In genomic region chr2:138199016-138199415, GRCm38 (mm10) we compare ENCODE assay signal across 29 mouse cellular contexts. TPM values are rescaled to one million over a fixed set of nuclear protein-coding genes. Genes with fewer than 3 reads are reported as not detected.
DNase-seq lines count a peak whose midpoint lies in the region; ATAC-seq lines count a peak whose summit lies in the region.
"Had no signal": no experiment of that assay in that cellular context is flagged by ENCODE, and none has a peak within 500 bp of the region (broad histone marks: within the 10 kb centered on the region; RNA-seq: fewer than 3 reads in every experiment).

No protein-coding gene starts in this region.

- WGBS in kidney, embryonic 16.5 days: 57% methylated on average over 4 of the region's 4 CpGs

- peak; percentile 2 for DNase-seq in kidney, adult 18-20 months
- no peak for DNase-seq in kidney, postnatal 36 days
- no peak for DNase-seq in kidney, postnatal 10 days
- DNase-seq in thymus, postnatal 36 days: no peak
- DNase-seq: adrenal gland, adult 2 months; adrenal gland, postnatal 14 days; cerebellum, adult 11 months; cerebellum, adult 2 months; cerebellum, adult 9-11 months; cerebellum, postnatal 25 days; embryo, embryonic 11 days; gastrocnemius, postnatal 10 days; gastrocnemius, postnatal 36 days; heart, postnatal 10 days; heart, postnatal 36 days had no signal

- no peak overlapping the region for H3K4me3 ChIP-seq in kidney, embryonic 16.5 days (ENCODE audit: low read length)
- H3K4me3 ChIP-seq: embryonic facial prominence, embryonic 10.5 days; embryonic facial prominence, embryonic 13.5 days; erythroblast, embryonic 14.5 days; forebrain, embryonic 12.5 days; heart, embryonic 12.5 days; heart, embryonic 15.5 days had no signal

- ATAC-seq in kidney, embryonic 16.5 days (ENCODE audit: low FRiP score, low TSS enrichment): peak; percentile 49; the same call in 1 of the 2 replicates
- peak; percentile 56 for ATAC-seq in common myeloid progenitor, adult 5-6 weeks (replicated peaks; ENCODE audit: low read depth, poor library complexity, severe bottlenecking)
- peak; percentile 45 to 63; a peak in 3 of 4 replicates for ATAC-seq in hematopoietic stem cell, adult 5-6 weeks (replicated peaks in 1 of 2; ENCODE audit: insufficient read depth in 1 of 2, low FRiP score in 2 of 2, low TSS enrichment in 1 of 2, low read depth in 1 of 2, poor library complexity in 2 of 2, severe bottlenecking in 2 of 2)
- ATAC-seq: CD4-positive, CD25-positive, alpha-beta regulatory T cell, adult 4 months; forebrain, embryonic 16.5 days; hindbrain, postnatal 0 days had no signal

- H3K9me3 ChIP-seq in kidney, embryonic 16.5 days (ENCODE audit: low read length): no peaks in the 10 kb centered on the region
- H3K9me3 ChIP-seq: embryonic facial prominence, embryonic 10.5 days; embryonic facial prominence, embryonic 13.5 days; forebrain, embryonic 12.5 days; heart, embryonic 12.5 days; heart, embryonic 15.5 days had no signal

- 0 out of 2 replicates have a peak, but pooled peaks cover 6% of the 10 kb centered on the region for H3K4me1 ChIP-seq in kidney, embryonic 16.5 days (ENCODE audit: insufficient read depth, low read length)
- H3K4me1 ChIP-seq: embryonic facial prominence, embryonic 10.5 days; embryonic facial prominence, embryonic 13.5 days; forebrain, embryonic 12.5 days; heart, embryonic 12.5 days; heart, embryonic 15.5 days had no signal

- no peak overlapping the region for H3K27ac ChIP-seq in kidney, embryonic 16.5 days (ENCODE audit: low read length)
- H3K27ac ChIP-seq: embryonic facial prominence, embryonic 10.5 days; embryonic facial prominence, embryonic 13.5 days; forebrain, embryonic 12.5 days; heart, embryonic 15.5 days; hindbrain, embryonic 14.5 days; hindbrain, postnatal 0 days had no signal

- H3K4me2 ChIP-seq in kidney, embryonic 16.5 days (replicated peaks; ENCODE audit: low read depth, low read length): no peak overlapping the region
- H3K4me2 ChIP-seq: embryonic facial prominence, embryonic 13.5 days; forebrain, embryonic 12.5 days; heart, embryonic 12.5 days; heart, embryonic 15.5 days; hindbrain, embryonic 14.5 days had no signal

- no peaks in the 10 kb centered on the region for H3K36me3 ChIP-seq in kidney, embryonic 16.5 days (ENCODE audit: insufficient read depth, low read length)
- H3K36me3 ChIP-seq: embryonic facial prominence, embryonic 10.5 days; embryonic facial prominence, embryonic 13.5 days; forebrain, embryonic 12.5 days; heart, embryonic 12.5 days; heart, embryonic 15.5 days had no signal

- H3K9ac ChIP-seq in kidney, embryonic 16.5 days (replicated peaks; ENCODE audit: low read length): no peak overlapping the region
- H3K9ac ChIP-seq: embryonic facial prominence, embryonic 13.5 days; forebrain, embryonic 12.5 days; heart, embryonic 12.5 days; heart, embryonic 15.5 days; hindbrain, embryonic 14.5 days had no signal

- H3K27me3 ChIP-seq in kidney, embryonic 16.5 days (ENCODE audit: insufficient read depth, low read length): no peaks in the 10 kb centered on the region
- H3K27me3 ChIP-seq: embryonic facial prominence, embryonic 13.5 days; forebrain, embryonic 12.5 days; heart, embryonic 12.5 days; heart, embryonic 15.5 days had no signal

RNA-seq across cellular contexts. Expression of gene Btbd3, which starts 57.3 kb away (rescaled TPM):
- polyA plus RNA-seq in kidney, embryonic 16.5 days (2015; fragmentation: Nextera tagmentation; extraction: Ambion mirVana): 16.7 and 19.0 TPM in 2 replicates
- total RNA-seq in common myeloid progenitor, adult 5-6 weeks (2017): 2.8 and 5.2 TPM in 2 replicates
- 6.2 and 7.6 TPM in 2 replicates for total RNA-seq in hematopoietic stem cell, adult 5-6 weeks (2017)
- total RNA-seq: MEL had no signal
- polyA plus RNA-seq: CD4-positive, CD25-positive, alpha-beta regulatory T cell, adult 4 months; erythroblast, embryonic 14.5 days had no signal
